Mouse (Mus musculus) kidney, postnatal 0 days (tissue): ENCODE results near the gene Ssu72. TPM values are rescaled to one million over a fixed set of nuclear protein-coding genes. Genes with fewer than 3 reads are reported as not detected.

Source experiments
- ATAC-seq: fragments of 200-750 bp; cut with Nextera tagmentation; replicated peaks from 2 replicates; pipeline ENCODE4 v1.8.0; 2017; ENCODE audit warnings: low read depth, moderate number of reproducible peaks, moderate TSS enrichment, moderate library complexity; ENCODE audit not compliant: low FRiP score
- DNase-seq: peaks from one replicate; pipeline ENCODE4 v3.0.0-alpha.2; 2016; ENCODE audit warnings: low spot score
- H3K27ac ChIP-seq: fragments of 300-500 bp; sonication (generic); 2 replicates; pipeline ENCODE4 v1.5.1; 2014; ENCODE audit warnings: mild to moderate bottlenecking
- H3K27me3 ChIP-seq: fragments of 300-500 bp; sonication (generic); 2 replicates; pipeline ENCODE4 v1.6.1; 2014; ENCODE audit warnings: low read length, mixed read lengths; ENCODE audit not compliant: insufficient read depth
- H3K36me3 ChIP-seq: fragments of 300-500 bp; sonication (generic); 2 replicates; pipeline ENCODE4 v1.6.1; 2014; ENCODE audit warnings: low read length, mixed read lengths; ENCODE audit not compliant: insufficient read depth
- H3K4me1 ChIP-seq: fragments of 300-500 bp; sonication (generic); replicated peaks from 2 replicates; pipeline ENCODE4 v1.6.1; 2014; ENCODE audit warnings: antibody characterized with exemption, low read length, mixed read lengths; ENCODE audit not compliant: insufficient read depth
- H3K4me2 ChIP-seq: fragments of 300-500 bp; sonication (generic); 2 replicates; pipeline ENCODE4 v1.6.1; 2014; ENCODE audit warnings: mild to moderate bottlenecking, low read length, moderate library complexity, mixed read lengths
- H3K4me3 ChIP-seq: fragments of 300-500 bp; sonication (generic); replicated peaks from 2 replicates; pipeline ENCODE4 v1.5.1; 2014; ENCODE audit warnings: low read depth, low read length
- H3K9ac ChIP-seq: fragments of 300-500 bp; sonication (generic); 2 replicates; pipeline ENCODE4 v1.6.1; 2014; ENCODE audit warnings: low read depth, low read length
- H3K9me3 ChIP-seq: fragments of 300-500 bp; sonication (generic); replicated peaks from 2 replicates; pipeline ENCODE4 v1.6.1; 2016; ENCODE audit warnings: low read length, inconsistent platforms, mixed read lengths
- CTCF ChIP-seq: IDR thresholded peaks from 2 replicates; pipeline ENCODE4 v1.5.1; 2016; ENCODE audit warnings: antibody characterized with exemption, low read depth, mild to moderate bottlenecking, moderate library complexity
- WGBS: fragments of 180-500 bp; shearing (Covaris S2); extraction: QIAGEN DNeasy Blood & Tissue Kit; methylation state at CpG from one replicate; pipeline ENCODE4 v1.1.7; 2014; 5-methylcytosine and 5-hydroxymethylcytosine counted together
- polyA plus RNA-seq: library from polyadenylated mRNA; unstranded; fragments of >200 nt; fragmentation: Nextera tagmentation; extraction: Ambion mirVana; gene quantifications from 2 replicates; pipeline ENCODE4 v1.2.1, GENCODE M21; 2015

Gene Ssu72
- polyA plus RNA-seq, 1 experiment from 2014 or later, result 159 TPM

- WGBS, result under 1% methylated on average over 39 of the region's 39 CpGs
These were observed 65.4 kb downstream of the Ssu72 start for GRCm38 (mm10) chr4:155769880-155770512.

DNA sequence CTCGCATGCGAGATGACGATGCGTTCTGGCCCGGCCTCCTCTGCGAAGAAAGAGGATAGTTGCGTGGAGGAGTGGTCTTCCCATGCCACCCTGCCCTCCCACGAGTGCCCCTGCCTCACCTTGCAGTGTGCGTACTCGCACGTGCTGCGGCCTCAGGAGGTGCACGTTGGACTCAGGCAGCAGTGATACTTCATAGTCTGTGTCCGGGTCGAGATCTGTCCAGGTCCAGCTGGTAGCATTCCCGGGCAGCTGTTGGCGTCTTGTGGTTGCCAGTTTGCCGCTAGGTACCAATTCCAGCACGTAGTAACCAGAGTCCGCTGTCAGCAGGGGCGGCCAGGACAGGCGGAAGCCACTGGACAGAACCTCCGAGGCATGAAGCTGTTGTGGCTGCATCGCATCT lies 66.0 kb downstream of the Ssu72 start:
- TF ChIP-seq CTCF, result no peak
- Histone ChIP-seq H3K4me1 (peaks cover 11% of the 10 kb centered on the region), H3K9ac (peak overlapping the region; percentile 73; the same call in 1 of the 2 replicates), H3K4me3 (peak overlapping the region; percentile 53), H3K4me2 (peak overlapping the region; percentile 88), H3K9me3 (no peaks in the 10 kb centered on the region), H3K27ac (no peak overlapping the region), H3K27me3 (no peaks in the 10 kb centered on the region), H3K36me3 (no peaks in the 10 kb centered on the region)
- ATAC-seq (peak; percentile 30), DNase-seq (no peak)
- WGBS, result 31% methylated on average over 24 of the region's 24 CpGs

More at GRCm38 (mm10) chr4:155769880-155770512, 65.4 kb downstream of the Ssu72 start:
- Histone ChIP-seq H3K4me1 (peaks cover 11% of the 10 kb centered on the region), H3K9me3 (no peaks in the 10 kb centered on the region), H3K36me3 (no peaks in the 10 kb centered on the region), H3K4me3 (peak overlapping the region; percentile 53), H3K27ac (peak overlapping the region; percentile 88), H3K9ac (peak overlapping the region; percentile 73), H3K27me3 (no peaks in the 10 kb centered on the region), H3K4me2 (peak overlapping the region; percentile 88)
- TF ChIP-seq CTCF, result peak; percentile 96
- peak; percentile 85 for ATAC-seq
- peak; percentile 92 for DNase-seq

- Histone ChIP-seq H3K36me3 (no peaks in the 10 kb centered on the region), H3K4me3 (no peak overlapping the region), H3K4me1 (peaks cover 11% of the 10 kb centered on the region), H3K9ac (no peak overlapping the region), H3K27me3 (no peaks in the 10 kb centered on the region; the same call in 1 of the 2 replicates), H3K4me2 (no peak overlapping the region), H3K9me3 (no peaks in the 10 kb centered on the region), H3K27ac (peak overlapping the region; percentile 34; the same call in 1 of the 2 replicates)
- no peak for ATAC-seq
- WGBS, result 82% methylated on average over 2 of the region's 2 CpGs
- TF ChIP-seq CTCF, result no peak
- no peak for DNase-seq
These were observed 67.1 kb downstream of the Ssu72 start for GRCm38 (mm10) chr4:155771706-155772105.

GRCm38 (mm10) chr4:155772786-155773185 lies 68.2 kb downstream of the Ssu72 start:
- no peak overlapping the region for H3K4me3 ChIP-seq
- no peaks in the 10 kb centered on the region for H3K36me3 ChIP-seq
- no peak overlapping the region for H3K9ac ChIP-seq
- 89% methylated on average over 13 of the region's 13 CpGs for WGBS
- ATAC-seq (no peak), DNase-seq (no peak)
- H3K9me3 ChIP-seq, result no peaks in the 10 kb centered on the region
- 0 out of 2 replicates have a peak overlapping the region, but pooled peaks have one; percentile 13 for H3K27ac ChIP-seq
- no peak overlapping the region for H3K4me2 ChIP-seq
- no peak for TF ChIP-seq CTCF
- peaks cover 11% of the 10 kb centered on the region for H3K4me1 ChIP-seq
- H3K27me3 ChIP-seq, result no peaks in the 10 kb centered on the region; the same call in 1 of the 2 replicates

- H3K4me3 ChIP-seq, result peak overlapping the region; percentile 32; the same call in 1 of the 2 replicates
- 46% methylated on average over 5 of the region's 5 CpGs for WGBS
- peaks cover 11% of the 10 kb centered on the region for H3K4me1 ChIP-seq
- no peaks in the 10 kb centered on the region; the same call in 1 of the 2 replicates for H3K27me3 ChIP-seq
- TF ChIP-seq CTCF, result no peak
- H3K4me2 ChIP-seq, result peak overlapping the region; percentile 77
- 0 out of 2 replicates have a peak overlapping the region, but pooled peaks have one; percentile 13 for H3K27ac ChIP-seq
- DNase-seq, result no peak
- no peak for ATAC-seq
- no peaks in the 10 kb centered on the region for H3K9me3 ChIP-seq
- no peak overlapping the region for H3K9ac ChIP-seq
- H3K36me3 ChIP-seq, result no peaks in the 10 kb centered on the region
These were observed 68.9 kb downstream of the Ssu72 start for GRCm38 (mm10) chr4:155773335-155774078.

DNA sequence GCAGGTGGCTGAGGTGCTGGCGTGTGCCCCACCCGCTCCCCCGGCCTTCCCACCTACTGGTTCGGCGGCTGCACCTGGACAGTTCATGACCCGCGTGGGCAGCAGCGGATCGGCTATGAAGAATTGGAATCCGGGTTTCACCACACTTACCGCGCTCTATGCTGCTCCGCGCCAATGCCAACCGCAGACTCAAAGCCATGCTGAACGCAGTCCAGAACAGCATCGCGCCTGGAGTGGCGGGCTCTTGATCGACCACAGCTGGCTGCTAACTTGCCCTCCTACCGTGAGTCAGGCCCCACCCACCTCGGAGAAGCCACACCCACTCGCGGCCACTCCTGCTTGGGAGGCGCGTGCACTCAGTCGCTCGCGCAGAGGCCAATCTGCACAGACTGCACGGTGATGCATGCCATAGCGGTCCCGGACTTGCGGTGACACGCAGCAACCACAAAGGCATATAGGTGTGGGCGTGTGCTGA lies 69.7 kb downstream of the Ssu72 start, which contains the start of gene Vwa1:
Gene Vwa1, minus strand, starts transcription at position 419 of the 475 bp plus-strand sequence.
- Histone ChIP-seq H3K4me1 (peaks cover 11% of the 10 kb centered on the region), H3K27me3 (no peaks in the 10 kb centered on the region; the same call in 1 of the 2 replicates), H3K4me2 (peak within 1 kb of the TSS; percentile 77), H3K27ac (peak within 1 kb of the TSS; percentile 47; the same call in 1 of the 2 replicates), H3K36me3 (no peaks in the 10 kb centered on the region), H3K9me3 (no peaks in the 10 kb centered on the region), H3K4me3 (peak within 1 kb of the TSS; percentile 32), H3K9ac (peak within 1 kb of the TSS; percentile 47; the same call in 1 of the 2 replicates)
- WGBS, result 2% methylated on average over 35 of the region's 35 CpGs
- DNase-seq (peak; percentile 92), ATAC-seq (peak; percentile 59)
- no peak for TF ChIP-seq CTCF
